Mouse (Mus musculus) MEL (cell line): ENCODE measurements around the gene Otp.

Experiments
- CTCF ChIP-seq, 3 experiments: IDR thresholded peaks in 2 of 3; conservative IDR thresholded peaks in 1 of 3; 2 replicates each; pipeline ENCODE4 v1.5.1; 2011 to 2012; ENCODE audit warnings: low read length in 3 of 3, low read depth in 2 of 3, mild to moderate bottlenecking in 2 of 3, improper control_type of control experiment in 1 of 3, inconsistent platforms in 1 of 3, mixed read lengths in 1 of 3, moderate library complexity in 1 of 3; ENCODE audit not compliant: control insufficient read depth in 1 of 3, insufficient read depth in 1 of 3, poor library complexity in 1 of 3, severe bottlenecking in 1 of 3
- E2F4 ChIP-seq: IDR thresholded peaks from 2 replicates; pipeline ENCODE4 v1.6.1; 2011; ENCODE audit warnings: low read depth, low read length, improper control_type of control experiment, borderline replicate concordance
- EP300 ChIP-seq, 2 experiments: IDR thresholded peaks; 2 replicates each; pipeline ENCODE4 v1.6.1; 2011; ENCODE audit warnings: improper control_type of control experiment in 2 of 2, low read length in 2 of 2, low read depth in 1 of 2, mild to moderate bottlenecking in 1 of 2
- GATA1 ChIP-seq: IDR thresholded peaks from 2 replicates; pipeline ENCODE4 v1.6.1; 2011; ENCODE audit warnings: low read depth, low read length, improper control_type of control experiment
- POLR2A ChIP-seq, 2 experiments: IDR thresholded peaks; 2 replicates each; pipeline ENCODE4 v1.6.1; 2011 to 2012; ENCODE audit warnings: low read length in 2 of 2, mild to moderate bottlenecking in 2 of 2, control low read depth in 1 of 2, improper control_type of control experiment in 1 of 2, low read depth in 1 of 2, moderate library complexity in 1 of 2; ENCODE audit not compliant: control insufficient read depth in 1 of 2, insufficient read depth in 1 of 2, poor library complexity in 1 of 2

DNA sequence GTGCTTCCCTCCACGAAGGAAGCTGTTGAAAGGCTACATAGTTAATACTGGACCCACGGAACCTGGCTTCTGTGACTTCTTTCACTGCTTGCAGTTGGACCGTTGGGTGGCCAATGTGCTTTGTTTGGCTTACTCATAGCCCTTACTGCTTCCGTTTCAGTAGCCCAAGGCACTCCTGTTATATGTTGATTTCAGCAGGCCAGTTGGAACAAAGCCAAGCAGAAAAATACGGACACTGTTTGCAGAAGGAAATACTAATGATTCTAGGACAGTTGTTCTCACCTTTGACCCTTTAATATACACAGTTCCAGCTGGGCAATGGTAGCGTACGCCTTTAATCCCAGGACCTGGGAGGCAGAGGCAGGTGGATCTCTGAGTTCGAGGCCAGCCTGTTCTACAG lies 16.1 kb upstream of the Otp start:
- TF ChIP-seq CTCF (IDR thresholded peaks at IDR 0.05 in 2 of 3, conservative IDR thresholded peaks at IDR 0.05 in 1 of 3; ENCODE audit: control insufficient read depth in 1 of 3, insufficient read depth in 1 of 3, low read depth in 2 of 3, low read length in 3 of 3, poor library complexity in 1 of 3, severe bottlenecking in 1 of 3) (no peak), E2F4 (no peak), EP300 (IDR thresholded peaks at IDR 0.05; ENCODE audit: low read depth in 1 of 2, low read length in 2 of 2) (no peak), POLR2A (IDR thresholded peaks at IDR 0.05; ENCODE audit: control insufficient read depth in 1 of 2, insufficient read depth in 1 of 2, low read depth in 1 of 2, low read length in 2 of 2, poor library complexity in 1 of 2) (no peak), GATA1 (no peak)
